7 mouse cellular contexts compared by ENCODE assay signal in the genomic region with DNA sequence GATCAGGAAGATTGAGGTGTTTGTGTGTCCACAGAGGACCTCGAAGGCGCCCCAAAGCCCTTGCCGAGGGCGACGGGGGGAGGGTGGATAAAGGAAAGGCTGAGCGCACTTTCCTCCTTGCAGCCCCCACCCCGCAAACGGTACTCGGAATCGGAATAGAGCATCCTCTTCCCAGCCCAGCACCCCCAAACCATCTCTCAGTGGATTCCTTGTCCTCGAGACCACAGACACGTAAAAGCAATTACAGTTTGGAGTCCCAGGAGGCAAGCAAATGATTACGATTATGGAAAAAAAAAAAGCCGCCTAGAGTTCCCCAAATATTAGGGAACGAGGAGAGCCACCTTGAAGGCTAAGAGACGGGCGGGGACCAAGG. TPM values are rescaled to one million over a fixed set of nuclear protein-coding genes. Genes with fewer than 3 reads are reported as not detected.
DNase-seq lines count a peak whose midpoint lies in the region; ATAC-seq and TF ChIP-seq lines count a peak whose summit lies in the region.

No protein-coding gene starts in this region.

- TF ChIP-seq CTCF in olfactory bulb, adult 2 months (IDR thresholded peaks at IDR 0.05; ENCODE audit: insufficient read depth, low read depth, low read length): no peak

- TF ChIP-seq POLR2A in olfactory bulb, adult 2 months (IDR thresholded peaks at IDR 0.05; ENCODE audit: insufficient read depth, low read depth, low read length): no peak

- H3K36me3 ChIP-seq in lung, embryonic 15.5 days: no peaks in the 10 kb centered on the region
- H3K36me3 ChIP-seq in forebrain, embryonic 11.5 days (ENCODE audit: control insufficient read depth, insufficient read depth, low read length): no peaks in the 10 kb centered on the region
- H3K36me3 ChIP-seq in limb, embryonic 12.5 days: no peaks in the 10 kb centered on the region

- no peak for DNase-seq in lung, adult 18-20 months
- DNase-seq in forebrain, embryonic 11.5 days (ENCODE audit: low spot score): no peak
- no peak for DNase-seq in gastrocnemius, postnatal 25 days
- DNase-seq in cerebellum, postnatal 10 days: no peak

- H3K27ac ChIP-seq in lung, embryonic 15.5 days: peak overlapping the region; percentile 96
- peak overlapping the region; percentile 88 for H3K27ac ChIP-seq in forebrain, embryonic 11.5 days (ENCODE audit: low read depth, low read length)
- H3K27ac ChIP-seq in limb, embryonic 12.5 days: peak overlapping the region; percentile 92
- H3K27ac ChIP-seq in olfactory bulb, adult 2 months (ENCODE audit: insufficient read depth, low read depth, low read length): peak overlapping the region; percentile 97

- no peaks in the 10 kb centered on the region for H3K9me3 ChIP-seq in lung, embryonic 15.5 days
- H3K9me3 ChIP-seq in forebrain, embryonic 11.5 days (ENCODE audit: control insufficient read depth, low read length): no peaks in the 10 kb centered on the region
- no peaks in the 10 kb centered on the region for H3K9me3 ChIP-seq in limb, embryonic 12.5 days

- no peaks in the 10 kb centered on the region for H3K27me3 ChIP-seq in lung, embryonic 15.5 days
- no peaks in the 10 kb centered on the region for H3K27me3 ChIP-seq in forebrain, embryonic 11.5 days (ENCODE audit: control insufficient read depth, insufficient read depth, low read length)
- no peaks in the 10 kb centered on the region for H3K27me3 ChIP-seq in limb, embryonic 12.5 days

- H3K9ac ChIP-seq in lung, embryonic 15.5 days: peak overlapping the region; percentile 63
- peak overlapping the region; percentile 77 for H3K9ac ChIP-seq in forebrain, embryonic 11.5 days (ENCODE audit: low read length)
- H3K9ac ChIP-seq in limb, embryonic 12.5 days (replicated peaks): peak overlapping the region; percentile 76

- H3K4me2 ChIP-seq in lung, embryonic 15.5 days: peak overlapping the region; percentile 96
- peak overlapping the region; percentile 96 for H3K4me2 ChIP-seq in forebrain, embryonic 11.5 days (ENCODE audit: low read depth, low read length, severe bottlenecking)
- H3K4me2 ChIP-seq in limb, embryonic 12.5 days: peak overlapping the region; percentile 83

- peaks cover 24% of the 10 kb centered on the region; the same call in 1 of the 2 replicates for H3K4me1 ChIP-seq in lung, embryonic 15.5 days
- no peaks in the 10 kb centered on the region for H3K4me1 ChIP-seq in forebrain, embryonic 11.5 days (replicated peaks; ENCODE audit: control insufficient read depth, insufficient read depth, low read length)
- H3K4me1 ChIP-seq in limb, embryonic 12.5 days (replicated peaks): peaks cover 14% of the 10 kb centered on the region
- peaks cover 3% of the 10 kb centered on the region; the same call in 1 of the 2 replicates for H3K4me1 ChIP-seq in olfactory bulb, adult 2 months (ENCODE audit: control insufficient read depth, insufficient read depth, low read length)

- WGBS in lung, embryonic 15.5 days: 0% methylated on average over 17 of the region's 17 CpGs
- WGBS in forebrain, embryonic 11.5 days: under 1% methylated on average over 17 of the region's 17 CpGs
- under 1% methylated on average over 17 of the region's 17 CpGs for WGBS in limb, embryonic 12.5 days
- WGBS in olfactory bulb, adult 2 months: under 1% methylated on average over 17 of the region's 17 CpGs

- 0 out of 2 replicates have a peak, but pooled peaks have one; percentile 1 for ATAC-seq in lung, embryonic 15.5 days (ENCODE audit: borderline replicate concordance, extremely low read depth, low FRiP score, low TSS enrichment)
- no peak for ATAC-seq in forebrain, embryonic 11.5 days (replicated peaks; ENCODE audit: low FRiP score)
- ATAC-seq in limb, embryonic 12.5 days (ENCODE audit: insufficient number of reproducible peaks, insufficient read depth, low FRiP score, low TSS enrichment, low read depth): no peak

- H3K4me3 ChIP-seq in lung, embryonic 15.5 days: peak overlapping the region; percentile 62
- peak overlapping the region; percentile 49 for H3K4me3 ChIP-seq in forebrain, embryonic 11.5 days (ENCODE audit: low read depth, low read length)
- H3K4me3 ChIP-seq in limb, embryonic 12.5 days (replicated peaks): peak overlapping the region; percentile 50
- peak overlapping the region; percentile 76 for H3K4me3 ChIP-seq in olfactory bulb, adult 2 months (ENCODE audit: insufficient read depth, low read depth, low read length)

RNA-seq across cellular contexts. Expression of gene Sox4, which starts 5.5 kb away (rescaled TPM):
- polyA plus RNA-seq in lung, embryonic 15.5 days (2015; fragmentation: Nextera tagmentation; extraction: Ambion mirVana): 60.7 and 61.2 TPM in 2 replicates
- 150 and 171 TPM in 2 replicates for polyA plus RNA-seq in forebrain, embryonic 11.5 days (2014; fragmentation: Nextera tagmentation; extraction: Ambion mirVana)
- polyA plus RNA-seq in limb, embryonic 12.5 days (2016; fragmentation: Nextera tagmentation; extraction: Ambion mirVana): 131 and 135 TPM in 2 replicates
- 84.4 TPM in 1 of 2 replicates, not detected in the other for polyA plus RNA-seq in olfactory bulb, adult 2 months (2012; ENCODE audit: insufficient read depth, insufficient read length, low replicate concordance, missing spikeins)
- 1 to 10 TPM; 4.8 to 5.3 TPM for total RNA-seq in gastrocnemius, postnatal 25 days (2021)
